Mouse (Mus musculus): ENCODE results near the gene Zfhx3. TPM values are rescaled to one million over a fixed set of nuclear protein-coding genes. Genes with fewer than 3 reads are reported as not detected.

The Zfhx3 gene
- total RNA-seq, 2 experiments from 2014 or later: 3.4 to 4.3 TPM

DNA sequence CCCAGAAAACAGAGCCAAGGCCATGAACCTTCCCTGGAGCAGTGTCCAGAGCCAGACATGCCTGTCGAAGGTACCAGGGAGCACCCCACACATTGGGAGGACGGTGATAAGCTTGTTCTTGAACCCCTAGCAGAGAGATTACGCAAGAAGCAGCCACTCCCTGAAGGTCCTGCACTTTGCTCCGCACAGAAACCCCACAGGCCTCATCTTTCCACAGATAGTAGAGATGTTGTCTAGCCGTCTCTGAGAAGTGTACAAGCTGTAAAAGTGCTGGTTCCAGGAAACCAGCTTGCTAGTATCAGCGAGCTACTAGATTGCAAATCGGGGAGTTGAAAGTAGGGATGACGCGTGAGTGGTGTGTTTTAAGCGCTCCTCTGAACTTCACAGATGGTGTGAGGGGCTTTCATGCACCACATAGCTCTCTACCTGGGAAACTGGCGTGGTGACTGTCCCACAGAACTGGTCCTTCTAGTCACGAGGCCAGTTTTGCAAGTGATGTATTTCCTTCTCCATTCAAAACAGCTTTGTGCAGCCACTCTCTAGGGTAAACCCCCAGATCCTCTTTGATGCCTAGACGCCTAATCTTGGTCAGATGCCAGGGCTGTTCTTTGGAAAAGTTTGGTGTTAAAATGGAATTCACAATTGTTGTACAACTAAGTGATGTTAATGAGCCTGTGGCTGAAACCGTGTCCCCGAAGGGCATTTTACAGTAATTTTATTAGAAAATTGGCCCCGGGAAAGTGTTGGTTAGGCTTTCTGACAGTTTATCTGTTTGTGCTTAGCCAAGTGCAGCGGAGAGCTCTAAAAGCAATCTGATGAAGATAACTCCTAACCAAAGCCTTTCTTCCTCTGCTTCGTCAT, 993.6 kb downstream of the Zfhx3 start:
- no peak for DNase-seq (ENCODE audit: extremely low spot score in 1 of 2, low spot score in 1 of 2)

DNA sequence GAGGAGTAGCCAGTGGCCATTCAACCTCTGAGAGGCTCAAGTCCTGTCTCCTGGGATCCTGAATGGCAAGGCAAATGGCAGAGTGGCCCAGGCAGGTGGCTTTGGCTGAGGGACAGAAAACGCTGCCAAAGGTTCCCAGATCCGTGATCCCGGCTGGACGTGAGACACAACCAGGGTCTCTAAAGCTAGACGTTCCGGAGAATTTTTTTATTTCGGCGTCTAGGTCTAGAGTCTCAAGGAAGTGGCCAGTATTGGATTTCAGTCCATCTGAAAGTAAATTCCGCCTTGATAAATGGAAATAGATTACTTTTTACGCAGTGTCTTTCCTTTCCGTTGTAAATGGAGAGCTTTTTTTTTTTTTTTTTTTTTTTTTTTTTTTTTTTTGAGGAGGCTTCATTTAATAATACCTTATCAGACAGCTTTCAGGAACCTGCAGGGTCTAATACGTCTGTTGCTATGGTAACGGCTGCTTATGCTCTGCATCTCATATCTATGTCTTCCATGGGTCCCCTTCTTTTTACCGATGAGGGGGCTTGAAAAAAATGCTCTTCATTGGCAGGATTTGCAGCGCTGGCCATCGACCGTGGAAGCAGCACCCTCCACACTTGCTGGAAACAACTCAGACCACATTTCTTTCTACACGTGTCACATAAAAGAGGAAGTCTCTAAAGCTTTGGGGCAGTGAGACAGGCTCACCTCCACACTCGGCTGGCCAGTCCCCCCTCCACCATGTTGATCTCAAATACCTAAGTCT, 994.4 kb downstream of the Zfhx3 start:
- no peak for DNase-seq (ENCODE audit: extremely low spot score in 1 of 2, low spot score in 1 of 2)

DNA sequence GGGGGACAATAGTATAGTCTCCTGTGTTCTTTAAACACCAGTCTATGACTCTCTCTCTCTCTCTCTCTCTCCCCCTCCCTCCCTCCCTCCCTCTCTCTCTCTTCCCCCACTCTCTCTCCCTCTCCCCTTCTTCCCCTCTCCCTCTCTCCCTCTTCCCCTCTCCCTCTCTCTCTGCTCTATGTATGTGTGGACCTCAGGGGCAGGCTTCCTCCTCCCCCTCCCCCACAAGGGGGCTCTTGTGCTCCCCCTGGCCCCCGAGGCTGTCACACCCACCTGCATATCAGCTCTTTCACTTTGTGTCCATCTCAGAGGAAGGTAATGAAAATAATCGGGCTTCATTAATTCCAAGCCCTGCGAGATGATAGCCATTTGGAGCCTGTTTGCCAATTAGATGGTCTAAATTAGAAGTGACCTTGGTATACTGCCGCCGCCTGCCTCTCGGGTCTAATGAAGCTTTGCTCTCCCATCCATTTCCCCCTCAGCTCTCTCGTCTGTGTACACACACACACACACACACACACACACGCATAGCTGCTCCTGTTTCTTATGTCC, 995.5 kb downstream of the Zfhx3 start:
- no peak for DNase-seq (ENCODE audit: extremely low spot score in 1 of 2, low spot score in 1 of 2)

DNA sequence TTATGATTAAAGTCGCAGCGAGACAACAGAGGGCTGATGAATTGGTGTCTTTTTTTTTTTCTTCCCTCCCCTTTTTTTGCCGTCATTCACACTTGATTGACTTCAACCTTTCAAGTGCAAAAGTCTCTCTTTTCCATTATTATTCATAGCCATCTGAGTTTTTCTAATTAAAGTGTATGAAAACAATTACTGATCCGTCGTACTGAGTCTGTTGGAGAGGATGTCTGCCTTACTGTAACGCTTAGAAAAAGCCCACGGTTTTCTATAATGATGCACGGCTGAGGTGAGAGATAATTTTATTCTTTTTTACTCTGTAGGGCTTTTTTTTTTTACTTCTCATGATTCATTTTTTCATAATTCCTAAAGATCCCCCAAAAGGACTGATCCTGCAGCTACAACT, 1000.2 kb downstream of the Zfhx3 start:
- DNase-seq (ENCODE audit: extremely low spot score in 1 of 2, low spot score in 1 of 2): no peak

DNA sequence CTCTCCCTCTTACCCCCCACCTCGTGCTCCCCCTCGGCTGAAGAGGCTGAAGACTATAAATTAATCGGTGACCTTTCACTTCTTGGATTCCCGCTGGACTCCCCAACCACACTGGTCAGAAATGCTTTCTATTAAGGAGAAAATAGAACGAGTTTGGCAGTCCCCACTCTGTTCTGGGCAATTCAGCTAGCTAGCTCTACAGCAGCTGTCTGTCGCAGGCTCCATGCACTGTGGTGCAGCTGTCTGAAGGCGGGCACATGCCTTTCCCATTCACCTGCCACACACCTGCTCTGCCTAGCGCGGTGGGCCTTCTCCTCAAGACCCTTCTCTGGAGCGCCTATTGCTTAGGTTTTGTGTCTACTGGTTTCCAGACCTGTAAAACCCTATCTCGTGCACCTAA, 1000.7 kb downstream of the Zfhx3 start:
- no peak for DNase-seq (ENCODE audit: extremely low spot score in 1 of 2, low spot score in 1 of 2)

DNA sequence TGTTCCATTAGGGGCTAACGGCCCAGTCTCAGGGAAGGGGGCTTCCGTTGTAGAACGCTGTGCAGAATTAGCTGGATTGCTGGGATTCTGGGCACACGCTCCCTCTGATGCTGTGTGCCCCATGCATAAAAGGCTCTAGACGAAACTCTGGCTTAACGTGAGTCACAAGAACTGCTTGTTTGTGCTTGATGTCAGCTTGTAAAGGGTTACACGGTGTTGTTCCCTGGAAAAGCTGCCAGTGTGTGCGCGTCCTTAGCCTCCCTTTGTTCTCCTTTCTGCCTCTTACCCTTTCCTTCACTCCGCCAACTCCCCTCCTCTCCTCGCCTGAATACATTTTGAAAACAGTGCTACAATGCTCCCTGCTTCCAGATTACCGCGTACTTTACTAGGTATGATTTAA, 1001.9 kb downstream of the Zfhx3 start:
- no peak for DNase-seq (ENCODE audit: extremely low spot score in 1 of 2, low spot score in 1 of 2)

DNA sequence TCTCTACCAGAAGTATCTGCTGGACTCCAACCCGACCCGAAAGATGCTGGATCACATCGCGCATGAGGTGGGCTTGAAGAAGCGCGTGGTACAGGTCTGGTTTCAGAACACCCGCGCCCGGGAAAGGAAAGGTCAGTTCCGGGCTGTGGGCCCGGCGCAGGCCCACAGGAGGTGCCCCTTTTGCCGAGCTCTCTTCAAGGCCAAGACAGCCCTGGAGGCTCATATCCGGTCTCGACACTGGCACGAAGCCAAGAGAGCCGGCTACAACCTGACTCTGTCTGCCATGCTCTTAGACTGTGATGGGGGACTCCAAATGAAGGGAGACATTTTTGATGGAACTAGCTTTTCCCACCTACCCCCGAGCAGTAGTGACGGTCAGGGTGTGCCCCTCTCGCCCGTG, 1007.9 kb downstream of the Zfhx3 start:
- DNase-seq (ENCODE audit: extremely low spot score in 1 of 2, low spot score in 1 of 2): no peak

DNA sequence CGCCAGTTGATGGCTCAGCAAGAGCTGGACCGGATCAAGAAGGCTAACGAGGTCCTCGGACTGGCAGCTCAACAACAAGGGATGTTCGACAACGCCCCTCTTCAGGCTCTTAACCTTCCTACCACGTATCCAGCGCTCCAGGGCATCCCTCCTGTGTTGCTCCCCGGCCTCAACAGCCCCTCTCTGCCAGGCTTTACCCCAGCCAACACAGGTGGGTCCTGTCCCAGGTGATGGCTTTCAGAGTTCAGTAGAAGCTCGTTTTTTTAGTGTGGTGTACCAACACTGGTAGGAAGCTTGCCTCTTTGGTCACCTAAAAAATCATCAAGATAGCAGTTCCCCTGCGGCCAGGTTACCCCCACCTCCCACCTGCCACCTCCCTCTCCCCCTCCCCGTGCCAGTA, 1009.1 kb downstream of the Zfhx3 start:
- DNase-seq (ENCODE audit: extremely low spot score in 1 of 2, low spot score in 1 of 2): no peak

DNA sequence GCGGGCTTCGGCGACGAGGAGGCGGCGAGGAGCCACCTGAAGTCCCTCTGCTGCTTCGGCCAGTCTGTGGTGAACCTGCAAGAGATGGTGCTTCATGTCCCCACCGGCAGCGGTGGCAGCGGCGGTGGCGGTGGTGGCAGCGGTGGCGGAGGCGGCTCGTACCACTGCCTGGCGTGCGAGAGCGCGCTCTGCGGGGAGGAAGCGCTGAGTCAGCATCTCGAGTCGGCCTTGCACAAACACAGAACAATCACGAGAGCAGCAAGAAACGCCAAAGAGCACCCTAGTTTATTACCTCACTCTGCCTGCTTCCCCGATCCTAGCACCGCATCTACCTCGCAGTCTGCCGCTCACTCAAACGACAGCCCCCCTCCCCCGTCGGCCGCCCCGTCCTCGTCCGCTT, 1014.0 kb downstream of the Zfhx3 start:
- DNase-seq (ENCODE audit: extremely low spot score in 1 of 2, low spot score in 1 of 2): no peak

DNA sequence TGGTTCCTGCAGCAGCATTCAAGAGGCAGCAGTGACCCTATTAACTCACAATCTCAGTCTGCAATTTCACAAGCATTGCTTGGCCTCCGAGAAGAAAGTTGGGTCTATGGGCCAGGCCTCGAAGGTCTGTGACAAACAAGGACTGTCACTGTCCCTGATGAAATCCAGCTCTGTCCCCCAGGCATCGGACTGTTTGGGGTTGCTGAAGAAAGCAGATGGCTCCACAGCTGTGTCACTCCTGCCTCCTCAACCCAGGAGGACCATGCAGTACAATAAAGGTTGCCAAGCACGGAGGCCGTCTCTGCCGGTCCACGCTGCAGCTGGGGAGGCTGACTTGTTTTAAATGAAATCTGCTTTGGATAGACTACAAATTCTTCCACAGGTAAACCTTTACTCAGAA, 1020.1 kb downstream of the Zfhx3 start:
- DNase-seq (ENCODE audit: extremely low spot score in 1 of 2, low spot score in 1 of 2): no peak

DNA sequence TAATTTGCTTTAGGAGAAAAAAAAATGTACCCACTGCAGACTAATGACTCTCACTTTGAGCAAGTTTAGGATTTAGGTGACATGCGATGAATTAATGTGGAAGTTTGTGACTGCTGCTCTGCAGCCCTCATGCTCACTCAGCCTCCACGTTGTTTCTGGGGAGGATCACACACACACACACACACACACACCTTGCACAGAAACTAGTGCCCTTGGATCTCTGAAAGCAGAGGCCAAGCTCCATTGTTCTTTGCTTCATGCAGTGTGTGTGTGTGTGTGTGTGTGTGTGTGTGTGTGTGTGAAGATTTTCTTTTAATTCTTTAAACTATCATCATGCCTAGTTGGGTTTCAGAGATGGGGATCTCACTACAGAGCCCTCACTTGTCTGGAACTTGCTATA, 1020.7 kb downstream of the Zfhx3 start:
- DNase-seq (ENCODE audit: extremely low spot score in 1 of 2, low spot score in 1 of 2): no peak

DNA sequence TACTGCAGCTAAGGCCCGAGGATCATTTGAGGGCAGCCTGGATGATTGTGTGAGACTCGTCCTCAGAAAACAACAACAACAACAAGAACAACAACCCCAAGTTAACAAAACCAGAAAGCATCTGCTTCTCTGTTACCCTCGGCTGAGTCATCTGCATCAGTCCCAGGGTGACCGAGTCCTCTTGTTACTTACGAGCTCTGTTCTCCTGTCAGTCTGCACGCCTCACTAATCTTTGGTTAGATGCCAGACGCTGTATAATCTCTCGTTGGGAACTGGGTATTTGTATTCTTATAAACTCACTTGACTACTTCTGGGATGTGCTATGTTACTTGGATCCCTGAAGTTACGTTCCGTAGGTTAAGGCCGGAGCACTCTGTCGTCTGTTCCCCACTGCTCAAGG, 1023.6 kb downstream of the Zfhx3 start:
- DNase-seq (ENCODE audit: extremely low spot score in 1 of 2, low spot score in 1 of 2): no peak

DNA sequence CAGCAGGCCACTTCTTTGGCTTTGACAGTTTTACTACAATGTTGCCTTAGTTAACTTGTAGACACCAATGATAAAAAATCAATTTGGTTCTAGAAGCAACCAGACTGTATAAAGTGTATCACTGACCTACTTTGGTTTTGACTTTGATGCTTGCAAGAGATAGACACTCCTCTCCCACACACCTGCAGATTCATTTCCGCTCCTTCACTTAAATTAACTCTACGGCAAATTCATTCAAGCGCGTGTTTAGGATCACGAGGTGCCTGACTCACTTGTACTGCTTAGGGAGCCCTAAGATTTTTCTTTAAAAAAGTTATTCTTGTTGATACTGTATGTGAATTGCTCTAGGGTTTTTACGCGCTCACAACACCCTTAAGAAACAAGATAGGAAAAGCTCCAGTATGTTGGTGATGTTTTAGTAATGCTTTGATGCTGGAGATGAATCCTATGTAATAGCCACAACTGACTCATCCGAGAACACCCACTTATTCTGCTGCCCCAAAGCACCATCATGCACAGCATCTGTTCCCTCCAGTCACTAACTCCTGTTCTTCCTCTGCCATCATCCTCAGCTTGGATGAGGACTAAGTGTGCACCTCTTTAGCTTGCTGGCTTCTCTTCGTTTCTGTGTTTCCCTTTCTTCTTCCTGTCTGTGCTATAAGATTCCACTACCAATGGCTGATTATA, 1031.3 kb downstream of the Zfhx3 start:
- DNase-seq (ENCODE audit: extremely low spot score in 1 of 2, low spot score in 1 of 2): no peak

DNA sequence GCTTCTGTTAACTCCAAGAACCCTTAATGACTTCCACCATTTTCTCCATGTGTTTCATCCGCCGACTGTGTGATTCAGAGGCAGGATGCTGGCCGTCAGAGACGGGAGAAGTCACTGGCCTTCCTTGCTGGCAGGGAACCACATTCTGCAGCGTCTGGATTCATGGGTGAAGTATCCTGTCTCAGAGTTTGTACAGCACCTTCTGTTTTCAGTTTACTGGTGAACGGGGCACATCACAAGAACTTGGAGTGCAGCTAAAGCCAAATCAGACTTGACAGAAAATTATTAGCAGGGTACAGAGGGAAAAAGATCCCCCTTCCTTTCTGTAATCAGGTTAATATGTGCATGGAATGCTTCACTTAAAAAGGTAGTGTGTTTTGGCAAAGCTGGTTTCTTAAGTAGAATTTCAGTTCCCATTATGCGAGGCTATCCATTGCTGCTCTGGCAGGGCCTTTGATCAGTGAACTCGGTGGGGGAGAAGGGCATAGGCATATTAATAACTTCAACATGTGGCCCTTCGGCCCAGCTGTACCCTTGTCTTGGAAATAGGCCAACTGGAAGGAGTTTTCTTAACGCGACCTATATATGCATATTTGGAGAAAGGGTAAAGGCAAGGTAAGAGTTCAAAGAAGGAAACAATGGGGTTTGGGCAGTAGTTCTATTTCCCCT, 1035.4 kb downstream of the Zfhx3 start:
- DNase-seq (ENCODE audit: extremely low spot score in 1 of 2, low spot score in 1 of 2): no peak

DNA sequence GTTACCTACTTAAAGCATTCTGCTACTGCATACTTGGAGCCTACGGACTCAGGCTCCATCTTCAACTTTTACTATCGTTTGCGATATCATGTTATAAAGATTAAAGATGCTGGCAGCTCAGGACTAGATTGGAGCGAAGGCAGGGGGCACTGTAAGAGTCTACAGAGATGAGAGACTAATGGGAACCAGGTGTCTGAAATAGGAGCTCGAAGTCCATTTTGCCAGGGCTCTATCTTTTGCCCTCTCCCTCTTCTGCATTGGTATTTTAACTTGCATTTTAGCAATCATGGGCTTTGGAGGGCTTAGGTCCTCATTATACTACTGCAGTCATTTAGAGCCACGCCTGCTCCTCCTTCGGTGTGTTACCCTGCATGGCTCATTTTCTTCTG, 1035.9 kb downstream of the Zfhx3 start:
- no peak for DNase-seq (ENCODE audit: extremely low spot score in 1 of 2, low spot score in 1 of 2)

DNA sequence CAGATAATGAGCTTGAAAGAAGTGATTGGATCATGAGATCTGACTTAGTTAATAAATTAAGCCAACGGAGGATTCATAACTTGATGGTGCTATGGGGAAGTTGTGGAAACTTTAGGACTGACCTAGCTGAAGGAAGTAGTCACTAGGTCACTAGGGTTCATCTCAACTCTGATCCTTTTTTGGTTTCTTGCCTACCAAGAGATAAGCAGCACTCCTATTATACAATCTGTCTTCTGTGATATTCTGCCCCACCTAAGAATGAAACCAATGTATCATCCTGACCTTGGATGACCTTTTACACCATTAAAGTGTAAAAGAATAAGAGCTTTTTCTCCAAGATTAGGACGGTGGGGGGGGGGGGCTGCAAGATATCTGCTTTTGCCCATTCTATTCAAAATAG, 1042.5 kb downstream of the Zfhx3 start:
- no peak for DNase-seq (ENCODE audit: extremely low spot score in 1 of 2, low spot score in 1 of 2)

DNA sequence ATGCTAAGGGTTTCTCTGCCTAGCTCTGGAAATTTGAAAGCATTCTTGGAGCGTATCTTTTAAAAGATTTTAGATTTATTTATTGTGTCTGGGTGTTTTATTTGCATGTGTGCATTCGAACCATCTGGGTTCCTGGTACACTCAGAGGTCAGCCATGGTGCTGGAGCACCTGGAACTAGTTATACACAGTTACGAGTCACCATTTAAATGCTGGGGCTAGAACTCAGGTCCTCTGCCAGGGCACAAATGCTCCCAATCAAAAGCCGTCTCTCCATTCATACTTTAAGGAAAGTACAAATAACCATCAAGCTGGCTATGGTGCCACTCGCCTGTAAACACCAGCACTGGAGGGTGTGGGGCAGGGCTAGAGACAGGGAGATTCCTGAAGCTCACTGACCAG, 1047.4 kb downstream of the Zfhx3 start:
- DNase-seq (ENCODE audit: extremely low spot score in 1 of 2, low spot score in 1 of 2): no peak

DNA sequence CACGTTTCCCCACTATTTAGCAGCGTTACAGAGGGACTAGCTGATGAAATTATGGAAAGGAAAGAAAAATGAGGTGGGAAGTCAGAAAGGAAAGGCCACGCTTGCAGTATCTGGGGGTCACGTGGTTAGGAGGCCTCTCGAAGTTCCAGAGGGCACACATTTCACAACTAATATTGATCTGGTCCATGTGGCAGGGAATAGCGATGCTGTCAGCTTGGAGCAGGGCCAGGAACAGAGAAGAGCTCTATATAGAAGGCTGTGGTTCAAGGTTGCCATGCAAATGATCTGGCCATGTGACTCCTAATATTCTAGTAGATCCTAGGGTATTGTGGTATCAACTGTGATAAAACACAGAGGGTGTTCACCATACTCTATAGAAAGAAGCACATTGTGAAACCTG, 1048.1 kb downstream of the Zfhx3 start:
- no peak for DNase-seq (ENCODE audit: extremely low spot score in 1 of 2, low spot score in 1 of 2)

DNA sequence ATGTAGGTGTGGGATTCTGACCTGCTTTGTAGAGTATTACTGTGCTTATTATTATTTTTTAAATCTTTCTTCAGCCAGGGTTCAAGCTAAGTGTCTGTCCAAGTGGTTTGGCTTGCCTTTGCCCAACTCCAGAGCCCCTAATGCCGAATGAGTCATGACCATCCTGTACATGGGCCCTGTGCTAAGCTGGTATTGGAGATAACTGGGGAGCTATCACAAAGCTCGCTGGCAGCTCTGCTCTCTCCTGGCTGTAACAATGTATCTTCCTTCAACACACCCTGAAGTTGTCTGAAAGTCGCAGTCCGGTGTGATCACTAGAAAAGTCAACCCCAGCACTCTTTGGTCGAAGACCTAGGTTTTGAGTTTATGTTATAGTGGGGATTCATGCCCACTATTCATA, 1049.0 kb downstream of the Zfhx3 start:
- DNase-seq (ENCODE audit: extremely low spot score in 1 of 2, low spot score in 1 of 2): no peak

DNA sequence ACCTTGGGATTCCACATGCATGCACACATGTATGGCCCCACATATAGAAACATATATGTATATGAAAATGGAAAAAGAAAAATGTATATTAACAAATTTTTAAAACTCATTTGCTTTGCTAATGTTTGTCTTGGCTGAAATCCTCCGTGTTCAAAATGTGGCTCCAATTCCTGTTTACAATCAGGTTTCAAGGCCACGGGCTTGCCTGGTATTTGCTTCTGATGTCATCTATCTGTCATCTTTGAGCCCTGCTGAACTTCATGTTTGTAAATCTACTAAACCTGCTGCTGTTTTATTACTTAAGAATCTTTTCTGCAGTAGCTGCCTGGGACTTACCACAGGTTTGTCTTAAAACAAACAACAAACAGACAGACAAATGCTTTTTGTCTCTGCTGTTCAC, 1051.3 kb downstream of the Zfhx3 start:
- DNase-seq (ENCODE audit: extremely low spot score in 1 of 2, low spot score in 1 of 2): no peak

DNA sequence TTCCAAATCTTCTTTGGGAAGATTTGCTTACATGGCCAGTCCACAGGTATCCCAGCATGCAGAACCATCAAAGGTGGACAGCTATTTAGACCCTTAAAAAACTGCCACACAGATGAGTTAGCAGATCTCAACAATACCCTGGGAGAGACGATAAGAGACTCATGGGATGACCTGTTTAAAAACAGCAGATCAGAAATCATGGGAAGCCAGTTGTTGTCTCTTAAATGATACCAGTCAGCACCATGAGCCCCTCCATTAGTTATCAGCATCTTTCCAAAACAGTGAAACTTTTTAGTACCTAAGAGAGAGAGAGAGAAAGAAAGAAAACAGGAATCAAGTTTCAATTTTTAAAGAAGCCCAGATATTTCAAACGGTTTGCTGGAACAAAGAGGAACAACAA, 1051.7 kb downstream of the Zfhx3 start:
- DNase-seq (ENCODE audit: extremely low spot score in 1 of 2, low spot score in 1 of 2): no peak

All from layer of hippocampus, postnatal 25 days (tissue).